In the genomic region with DNA sequence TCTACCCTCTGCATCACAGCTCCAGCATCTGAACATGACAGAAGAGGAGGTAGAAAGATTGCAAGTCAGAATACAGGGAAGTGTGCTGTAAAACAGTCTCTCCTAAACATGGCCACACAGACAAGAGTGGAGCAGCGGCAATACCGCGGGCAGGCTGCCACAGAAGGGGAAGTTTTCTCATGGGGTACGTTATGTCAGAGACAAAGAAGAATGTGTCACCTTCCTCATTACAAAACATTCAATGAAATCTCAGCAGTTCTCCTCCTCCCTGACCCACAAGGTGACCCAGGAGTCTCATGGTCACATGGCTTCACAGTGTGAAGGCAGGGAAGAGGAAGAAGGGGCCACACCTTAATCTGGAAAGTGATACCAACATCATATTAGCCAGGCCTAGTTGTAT, we compare ENCODE assay signal across 28 mouse cellular contexts. TPM values are rescaled to one million over a fixed set of nuclear protein-coding genes. Genes with fewer than 3 reads are reported as not detected.
DNase-seq lines count a peak whose midpoint lies in the region; ATAC-seq lines count a peak whose summit lies in the region.
"Had no signal": no experiment of that assay in that cellular context is flagged by ENCODE, and none has a peak within 500 bp of the region (broad histone marks: within the 10 kb centered on the region; RNA-seq: fewer than 3 reads in every experiment).

No protein-coding gene starts in this region.

- H3K9ac ChIP-seq in liver, embryonic 16.5 days (ENCODE audit: low read depth, low read length), result no peak overlapping the region
- H3K9ac ChIP-seq in hindbrain, embryonic 14.5 days, result no peak overlapping the region
- H3K9ac ChIP-seq: forebrain, embryonic 12.5 days; lung, embryonic 14.5 days; neural tube, embryonic 15.5 days had no signal

- H3K27ac ChIP-seq in liver, embryonic 16.5 days (ENCODE audit: low read length), result no peak overlapping the region
- H3K27ac ChIP-seq in hindbrain, embryonic 14.5 days, result no peak overlapping the region
- H3K27ac ChIP-seq: forebrain, embryonic 12.5 days; left cerebral cortex, adult 2 months; limb, embryonic 10.5 days; neural tube, embryonic 15.5 days had no signal

- no peak overlapping the region for H3K4me2 ChIP-seq in liver, embryonic 16.5 days (ENCODE audit: low read depth, low read length)
- no peak overlapping the region for H3K4me2 ChIP-seq in hindbrain, embryonic 14.5 days (replicated peaks)
- H3K4me2 ChIP-seq: forebrain, embryonic 12.5 days; heart, embryonic 11.5 days; lung, embryonic 14.5 days; midbrain, embryonic 11.5 days; neural tube, embryonic 15.5 days had no signal

- DNase-seq in adrenal gland, postnatal 10 days, result peak; percentile 24
- no peak for DNase-seq in adrenal gland, postnatal 25 days
- peak; percentile 73 for DNase-seq in 416B (ENCODE audit: low read depth)
- no peak for DNase-seq in cerebellum, postnatal 4 days (ENCODE audit: low spot score in 2 of 2)
- DNase-seq in hindbrain, embryonic 14.5 days (ENCODE audit: low spot score), result no peak
- DNase-seq: adrenal gland, adult 2 months; cerebellum, adult 9-10 months; embryo, embryonic 11 days; gastrocnemius, postnatal 36 days; lung, embryonic 14.5 days; right cerebral cortex, adult 18-20 months; thymus, adult 2 months had no signal

- 26% methylated on average over 4 of the region's 4 CpGs for WGBS in liver, embryonic 16.5 days (ENCODE audit: insufficient replicate concordance)
- 87% methylated on average over 4 of the region's 4 CpGs for WGBS in hindbrain, embryonic 14.5 days

- no peaks in the 10 kb centered on the region for H3K36me3 ChIP-seq in liver, embryonic 16.5 days (ENCODE audit: control insufficient read depth, insufficient read depth)
- H3K36me3 ChIP-seq in hindbrain, embryonic 14.5 days (replicated peaks; ENCODE audit: control insufficient read depth, insufficient read depth), result no peaks in the 10 kb centered on the region
- H3K36me3 ChIP-seq: forebrain, embryonic 12.5 days; limb, embryonic 10.5 days; neural tube, embryonic 15.5 days had no signal

- no peaks in the 10 kb centered on the region for H3K4me1 ChIP-seq in liver, embryonic 16.5 days (ENCODE audit: control insufficient read depth, low read depth, low read length)
- no peaks in the 10 kb centered on the region for H3K4me1 ChIP-seq in hindbrain, embryonic 14.5 days (replicated peaks; ENCODE audit: control insufficient read depth, insufficient read depth, low read length)
- H3K4me1 ChIP-seq: forebrain, embryonic 12.5 days; neural tube, embryonic 15.5 days had no signal

- H3K27me3 ChIP-seq in liver, embryonic 16.5 days (ENCODE audit: control insufficient read depth, insufficient read depth, low read depth, low read length), result no peaks in the 10 kb centered on the region
- no peaks in the 10 kb centered on the region for H3K27me3 ChIP-seq in hindbrain, embryonic 14.5 days (ENCODE audit: control insufficient read depth, insufficient read depth, low read length)
- H3K27me3 ChIP-seq: CH12.LX; forebrain, embryonic 12.5 days; neural tube, embryonic 15.5 days had no signal

- ATAC-seq in liver, embryonic 16.5 days (ENCODE audit: low read depth), result 0 out of 2 replicates have a peak, but pooled peaks have one; percentile 13
- peak; percentile 80 for ATAC-seq in megakaryocyte progenitor cell, adult 5-6 weeks (replicated peaks; ENCODE audit: poor library complexity)
- ATAC-seq in cerebellum, adult (ENCODE audit: insufficient number of reproducible peaks, low FRiP score, low TSS enrichment), result no peak
- no peak for ATAC-seq in hindbrain, embryonic 14.5 days (ENCODE audit: low FRiP score)
- ATAC-seq: hindbrain, embryonic 16.5 days; intestine, postnatal 0 days had no signal

- no peaks in the 10 kb centered on the region for H3K9me3 ChIP-seq in liver, embryonic 16.5 days (replicated peaks; ENCODE audit: control insufficient read depth, low read length)
- no peaks in the 10 kb centered on the region for H3K9me3 ChIP-seq in hindbrain, embryonic 14.5 days (ENCODE audit: control insufficient read depth, low read length)
- H3K9me3 ChIP-seq: forebrain, embryonic 12.5 days; limb, embryonic 10.5 days; neural tube, embryonic 15.5 days had no signal

- no peak overlapping the region for H3K4me3 ChIP-seq in liver, embryonic 16.5 days (ENCODE audit: low read depth, low read length)
- H3K4me3 ChIP-seq in hindbrain, embryonic 14.5 days (replicated peaks; ENCODE audit: low read length), result no peak overlapping the region
- H3K4me3 ChIP-seq: forebrain, embryonic 12.5 days; left cerebral cortex, adult 2 months; limb, embryonic 10.5 days; myocyte; neural tube, embryonic 15.5 days had no signal

RNA-seq across cellular contexts. Expression of gene Kctd12, which starts 25.3 kb away (rescaled TPM):
- 10 to 100 TPM; 55.1 to 55.2 TPM for total RNA-seq in adrenal gland, postnatal 10 days (2021)
- total RNA-seq in adrenal gland, postnatal 25 days (2021), result 38.4 and 42.5 TPM in 2 replicates
- 2.5 and 2.8 TPM in 2 replicates for polyA plus RNA-seq in liver, embryonic 16.5 days (2015; fragmentation: Nextera tagmentation; extraction: Ambion mirVana)
- 89.3 and 112 TPM in 2 replicates for total RNA-seq in megakaryocyte progenitor cell, adult 5-6 weeks (2015)
- 63.1 and 66.4 TPM in 2 replicates for total RNA-seq in megakaryocyte progenitor cell, adult 5-6 weeks (2017)
- polyA plus RNA-seq in hindbrain, embryonic 14.5 days (2014; fragmentation: Nextera tagmentation; extraction: Ambion mirVana), result 25.0 and 31.1 TPM in 2 replicates
- polyA plus RNA-seq: myocyte had no signal

RNA-seq across cellular contexts. Expression of gene Acod1, which starts 39.0 kb away (rescaled TPM):
- not detected for total RNA-seq in adrenal gland, postnatal 10 days (2021)
- total RNA-seq in adrenal gland, postnatal 25 days (2021), result not detected in 2 replicates
- 0.05 TPM in 1 of 2 replicates, not detected in the other for polyA plus RNA-seq in liver, embryonic 16.5 days (2015; fragmentation: Nextera tagmentation; extraction: Ambion mirVana)
- total RNA-seq in megakaryocyte progenitor cell, adult 5-6 weeks (2015), result 0.07 and 0.20 TPM in 2 replicates
- total RNA-seq in megakaryocyte progenitor cell, adult 5-6 weeks (2017), result 0.27 and 0.46 TPM in 2 replicates
- polyA plus RNA-seq in hindbrain, embryonic 14.5 days (2014; fragmentation: Nextera tagmentation; extraction: Ambion mirVana), result not detected in 2 replicates
- total RNA-seq: adrenal gland, adult 2 months; gastrocnemius, postnatal 36 days; layer of hippocampus, adult 8-10 months; left cerebral cortex, adult 2 months had no signal
- polyA plus RNA-seq: heart, embryonic 11.5 days; hindbrain, embryonic 16.5 days; intestine, postnatal 0 days; kidney, embryonic 16.5 days; limb, embryonic 10.5 days; lung, embryonic 14.5 days; midbrain, embryonic 11.5 days; myocyte; neural tube, embryonic 15.5 days; stomach, embryonic 14.5 days had no signal

Comparison
In these comparisons a context has a peak if more than half of its experiments do, and no peak if none do; other contexts are left out.
1. DNase-seq: peak in adrenal gland, postnatal 10 days (single experiment) and 416B (single experiment); none in adrenal gland, postnatal 25 days (single experiment), cerebellum, postnatal 4 days (0 of 2) and hindbrain, embryonic 14.5 days (single experiment).
2. ATAC-seq: peak in liver, embryonic 16.5 days (single experiment) and megakaryocyte progenitor cell, adult 5-6 weeks (single experiment); none in cerebellum, adult (single experiment) and hindbrain, embryonic 14.5 days (single experiment).